7 mouse cellular contexts compared by ENCODE assay signal in genomic region chr16:90387161-90387671, GRCm38 (mm10). TPM values are rescaled to one million over a fixed set of nuclear protein-coding genes. Genes with fewer than 3 reads are reported as not detected.
DNase-seq lines count a peak whose midpoint lies in the region; ATAC-seq and TF ChIP-seq lines count a peak whose summit lies in the region.

No protein-coding gene starts in this region.

- H3K79me2 ChIP-seq in myocyte (ENCODE audit: control insufficient read depth, insufficient read depth) = no peaks in the 10 kb centered on the region

- H3K4me2 ChIP-seq in hindbrain, embryonic 11.5 days (replicated peaks; ENCODE audit: low read depth, low read length) = peak overlapping the region; percentile 68
- H3K4me2 ChIP-seq in limb, embryonic 12.5 days = peak overlapping the region; percentile 82
- peak overlapping the region; percentile 73 for H3K4me2 ChIP-seq in myocyte (ENCODE audit: low read depth)

- no peaks in the 10 kb centered on the region for H3K27me3 ChIP-seq in hindbrain, embryonic 11.5 days (ENCODE audit: control insufficient read depth, insufficient read depth, low read length)
- peaks cover 16% of the 10 kb centered on the region; the same call in 1 of the 2 replicates for H3K27me3 ChIP-seq in limb, embryonic 12.5 days
- peaks cover 16% of the 10 kb centered on the region for H3K27me3 ChIP-seq in myocyte (ENCODE audit: control insufficient read depth, insufficient read depth, insufficient read length)

- H3K4me1 ChIP-seq in hindbrain, embryonic 11.5 days (replicated peaks; ENCODE audit: control insufficient read depth, insufficient read depth, low read length) = peaks cover 16% of the 10 kb centered on the region
- peaks cover 32% of the 10 kb centered on the region for H3K4me1 ChIP-seq in limb, embryonic 12.5 days (replicated peaks)

- DNase-seq in thymus, postnatal 0 days (ENCODE audit: low spot score) = peak; percentile 36
- no peak for DNase-seq in thymus, adult 18-20 months
- peak; percentile 71 for DNase-seq in embryo, embryonic 9.5 days (ENCODE audit: extremely low spot score)
- DNase-seq in hindbrain, embryonic 11.5 days (ENCODE audit: low spot score) = peak; percentile 64
- DNase-seq in T-cell, adult 2 months (ENCODE audit: low spot score) = no peak

- peak overlapping the region; percentile 94; the same call in 1 of the 2 replicates for H3K27ac ChIP-seq in hindbrain, embryonic 11.5 days (ENCODE audit: low read depth, low read length)
- H3K27ac ChIP-seq in limb, embryonic 12.5 days = peak overlapping the region; percentile 99

- peak; percentile 42; the same call in 1 of the 2 replicates for ATAC-seq in hindbrain, embryonic 11.5 days (ENCODE audit: low FRiP score)
- peak; percentile 49 for ATAC-seq in limb, embryonic 12.5 days (ENCODE audit: insufficient number of reproducible peaks, insufficient read depth, low FRiP score, low TSS enrichment, low read depth)

- H3K4me3 ChIP-seq in hindbrain, embryonic 11.5 days (ENCODE audit: low read depth, low read length) = peak overlapping the region; percentile 82
- H3K4me3 ChIP-seq in limb, embryonic 12.5 days (replicated peaks) = peak overlapping the region; percentile 92
- H3K4me3 ChIP-seq in myocyte = peak overlapping the region; percentile 25

- H3K36me3 ChIP-seq in hindbrain, embryonic 11.5 days (ENCODE audit: control insufficient read depth, insufficient read depth, low read length) = 0 out of 2 replicates have a peak, but pooled peaks cover 10% of the 10 kb centered on the region
- peaks cover 28% of the 10 kb centered on the region for H3K36me3 ChIP-seq in limb, embryonic 12.5 days
- no peaks in the 10 kb centered on the region for H3K36me3 ChIP-seq in myocyte (ENCODE audit: control insufficient read depth, insufficient read depth)

- H3K9ac ChIP-seq in hindbrain, embryonic 11.5 days (ENCODE audit: low read depth, low read length) = peak overlapping the region; percentile 95
- peak overlapping the region; percentile 95 for H3K9ac ChIP-seq in limb, embryonic 12.5 days (replicated peaks)

- H3ac ChIP-seq in myocyte (ENCODE audit: control insufficient read depth, insufficient read length) = peak overlapping the region; percentile 39

- H3K9me3 ChIP-seq in hindbrain, embryonic 11.5 days (ENCODE audit: control insufficient read depth, low read length) = no peaks in the 10 kb centered on the region; the same call in 1 of the 2 replicates
- H3K9me3 ChIP-seq in limb, embryonic 12.5 days = peaks cover 7% of the 10 kb centered on the region; the same call in 1 of the 2 replicates

- TF ChIP-seq POLR2A in myocyte (IDR thresholded peaks at IDR 0.05; ENCODE audit: insufficient read length, low read depth) = no peak

- WGBS in hindbrain, embryonic 11.5 days = 2% methylated on average over 12 of the region's 12 CpGs
- under 1% methylated on average over 12 of the region's 12 CpGs for WGBS in limb, embryonic 12.5 days

TF ChIP-seq in myocyte, 11 proteins besides CTCF, POLR2A, EP300 and RAD21:
- TF ChIP-seq CEBPB (IDR thresholded peaks at IDR 0.05; ENCODE audit: insufficient read depth, poor library complexity, severe bottlenecking) = no peak
TF ChIP-seq in myocyte: peak in this region for 0.

RNA-seq across cellular contexts. Expression of gene Hunk, which starts 1.4 kb away (rescaled TPM):
- 3.1 and 3.6 TPM in 2 replicates for polyA plus RNA-seq in thymus, postnatal 0 days (2015; fragmentation: Nextera tagmentation; extraction: Ambion mirVana)
- polyA plus RNA-seq in hindbrain, embryonic 11.5 days (2014; fragmentation: Nextera tagmentation; extraction: Ambion mirVana) = 11.0 and 13.1 TPM in 2 replicates
- 22.2 and 25.8 TPM in 2 replicates for polyA plus RNA-seq in limb, embryonic 12.5 days (2016; fragmentation: Nextera tagmentation; extraction: Ambion mirVana)
- polyA plus RNA-seq in myocyte (2012; fragmentation: generic; extraction: Trizol) = 0.37 TPM

Comparison
In these comparisons a context has a peak if more than half of its experiments do, and no peak if none do; other contexts are left out.
1. DNase-seq: peak in thymus, postnatal 0 days (single experiment), embryo, embryonic 9.5 days (single experiment) and hindbrain, embryonic 11.5 days (single experiment); none in thymus, adult 18-20 months (0 of 2) and T-cell, adult 2 months (single experiment).
2. H3K4me3 ChIP-seq: peak in every context shown above with its lines; median percentile 92 in limb, embryonic 12.5 days; 82 in hindbrain, embryonic 11.5 days; 25 in myocyte.
3. Peak in every context shown above with its lines, with median percentiles within 50 percentile points of each other: H3K4me2 ChIP-seq.